Mouse (Mus musculus) effector memory CD4-positive, alpha-beta T cell, adult 7 months (primary cell): Measurements from ENCODE around the gene Prorsd1. TPM values are rescaled to one million over a fixed set of nuclear protein-coding genes. Genes with fewer than 3 reads are reported as not detected.

Source experiments
- polyA plus RNA-seq: library from polyadenylated mRNA; unstranded; fragments of 100-300 nt; shearing (Covaris generic); gene quantifications from one replicate; pipeline ENCODE4 v1.2.1, GENCODE M21; 2017

Prorsd1 gene
- 18.8 TPM for polyA plus RNA-seq

GRCm38 (mm10) chr11:29514682-29515412, at the start of gene Prorsd1:
Gene Prorsd1, minus strand, starts transcription at chr11:29515033.

GRCm38 (mm10) chr11:29547752-29548503, 33.1 kb upstream of the Prorsd1 start, which contains the start of the genes Clhc1 and Rps27a:
Gene Clhc1, plus strand, starts transcription at chr11:29547950.
Gene Rps27a, minus strand, starts transcription at chr11:29548109.

GRCm38 (mm10) chr11:29525988-29526794, 11.4 kb upstream of the Prorsd1 start, which contains the start of gene Mtif2:
Gene Mtif2, plus strand, starts transcription at chr11:29526408.

Other genes with a start within 250 kb of the Prorsd1 start
- gene Ccdc88a, start 141.4 kb downstream of the Prorsd1 start, polyA plus RNA-seq: 0.56 TPM
- gene Mtif2, start 11.4 kb upstream of the Prorsd1 start, polyA plus RNA-seq: 18.9 TPM
- 0.55 TPM for gene Clhc1, start 32.9 kb upstream of the Prorsd1 start, polyA plus RNA-seq
- gene Rps27a, start 33.1 kb upstream of the Prorsd1 start, polyA plus RNA-seq: 397 TPM
- gene Rtn4, start 177.9 kb upstream of the Prorsd1 start, polyA plus RNA-seq: 21.0 TPM